In genomic region chr17:80017389-80017788, GRCm38 (mm10) we compare ENCODE assay signal across 8 mouse cellular contexts. TPM values are rescaled to one million over a fixed set of nuclear protein-coding genes. Genes with fewer than 3 reads are reported as not detected.
DNase-seq lines count a peak whose midpoint lies in the region; ATAC-seq and TF ChIP-seq lines count a peak whose summit lies in the region.

No protein-coding gene starts in this region.

- TF ChIP-seq RAD21 in MEL (IDR thresholded peaks at IDR 0.05; ENCODE audit: low read depth, low read length), result peak; percentile 87

- ATAC-seq in kidney, embryonic 15.5 days (replicated peaks; ENCODE audit: low FRiP score), result no peak

- no peak for TF ChIP-seq EP300 in MEL (IDR thresholded peaks at IDR 0.05; ENCODE audit: low read depth in 1 of 2, low read length in 2 of 2)

- WGBS in kidney, embryonic 15.5 days, result 59% methylated on average over 12 of the region's 12 CpGs

- no peak overlapping the region for H3K4me3 ChIP-seq in kidney, embryonic 15.5 days (replicated peaks)
- peak overlapping the region in 1 of 2 experiments; percentile 4; a peak in 1 of 4 replicates for H3K4me3 ChIP-seq in MEL (ENCODE audit: control insufficient read depth in 1 of 2, insufficient read depth in 1 of 2, low read depth in 2 of 2, low read length in 2 of 2)

- no peak overlapping the region for H3K9ac ChIP-seq in kidney, embryonic 15.5 days
- H3K9ac ChIP-seq in MEL (ENCODE audit: control insufficient read depth, low read depth, low read length, poor library complexity, severe bottlenecking), result no peak overlapping the region

- DNase-seq in kidney, adult 11 months, result peak; percentile 50
- DNase-seq in MEL (ENCODE audit: low read depth, low spot score), result peak; percentile 80
- peak; percentile 59 to 72 for DNase-seq in cerebellum, adult 18-20 months
- DNase-seq in frontal cortex, postnatal 36 days (ENCODE audit: low spot score in 2 of 2), result peak; percentile 61 to 82
- DNase-seq in left cerebral cortex, adult 11 months (ENCODE audit: low spot score), result peak; percentile 54
- peak; percentile 59 for DNase-seq in mesoderm, embryonic 11.5 days (ENCODE audit: low read depth, low spot score)
- peak; percentile 82 for DNase-seq in testis, postnatal 10 days (ENCODE audit: low spot score)

- no peaks in the 10 kb centered on the region for H3K9me3 ChIP-seq in kidney, embryonic 15.5 days (replicated peaks)
- no peaks in the 10 kb centered on the region for H3K9me3 ChIP-seq in MEL (replicated peaks; ENCODE audit: insufficient read depth, low read length)

- no peak overlapping the region for H3K4me2 ChIP-seq in kidney, embryonic 15.5 days

- TF ChIP-seq CTCF in MEL (IDR thresholded peaks at IDR 0.05 in 2 of 3, conservative IDR thresholded peaks at IDR 0.05 in 1 of 3; ENCODE audit: control insufficient read depth in 1 of 3, insufficient read depth in 1 of 3, low read depth in 2 of 3, low read length in 3 of 3, poor library complexity in 1 of 3, severe bottlenecking in 1 of 3), result peak; percentile 76 to 99 (median 98)

- no peaks in the 10 kb centered on the region for H3K79me2 ChIP-seq in MEL (ENCODE audit: control insufficient read depth, insufficient read depth, low read length, poor library complexity)

- no peak overlapping the region for H3K27ac ChIP-seq in kidney, embryonic 15.5 days
- H3K27ac ChIP-seq in MEL (ENCODE audit: control insufficient read depth, low read depth, low read length), result no peak overlapping the region

- TF ChIP-seq POLR2A in MEL (IDR thresholded peaks at IDR 0.05; ENCODE audit: control insufficient read depth in 1 of 2, insufficient read depth in 1 of 2, low read depth in 1 of 2, low read length in 2 of 2, poor library complexity in 1 of 2), result no peak

- no peaks in the 10 kb centered on the region for H3K36me3 ChIP-seq in kidney, embryonic 15.5 days
- peaks cover 0 to 11% of the 10 kb centered on the region in 2 experiments; a peak in 2 of 4 replicates for H3K36me3 ChIP-seq in MEL (ENCODE audit: control insufficient read depth in 1 of 2, insufficient read depth in 2 of 2, low read length in 2 of 2)

- peaks cover 4% of the 10 kb centered on the region; the same call in 1 of the 2 replicates for H3K4me1 ChIP-seq in kidney, embryonic 15.5 days
- peaks cover 5 to 24% of the 10 kb centered on the region in 2 experiments for H3K4me1 ChIP-seq in MEL (ENCODE audit: control insufficient read depth in 1 of 2, insufficient read depth in 2 of 2, low read length in 2 of 2)

- H3K27me3 ChIP-seq in kidney, embryonic 15.5 days, result no peaks in the 10 kb centered on the region
- H3K27me3 ChIP-seq in MEL (ENCODE audit: control insufficient read depth in 1 of 2, insufficient read depth in 2 of 2, low read length in 2 of 2), result no peaks in the 10 kb centered on the region

TF ChIP-seq in MEL, 35 proteins besides CTCF, POLR2A, EP300 and RAD21:
- TF ChIP-seq USF1 (IDR thresholded peaks at IDR 0.05; ENCODE audit: low read depth, low read length) (no peak), USF2 (IDR thresholded peaks at IDR 0.05; ENCODE audit: borderline replicate concordance in 1 of 2, insufficient read depth in 1 of 2, low read depth in 1 of 2, low read length in 2 of 2) (no peak), ZC3H11A (IDR thresholded peaks at IDR 0.05; ENCODE audit: low read depth, low read length) (peak; percentile 81), SMC3 (IDR thresholded peaks at IDR 0.05; ENCODE audit: low read depth, low read length) (peak; percentile 91), RCOR1 (IDR thresholded peaks at IDR 0.05; ENCODE audit: low read depth, low read length) (0 out of 2 replicates have a peak, but pooled peaks have one; percentile 28), SIN3A (IDR thresholded peaks at IDR 0.05; ENCODE audit: low read length) (peak; percentile 49; the same call in 1 of the 2 replicates), NRF1 (IDR thresholded peaks at IDR 0.05; ENCODE audit: insufficient read depth, low read depth, low read length, poor library complexity, severe bottlenecking) (no peak)

RNA-seq across cellular contexts. Expression of gene Hnrnpll, which starts 44.7 kb away (rescaled TPM):
- 65.5 and 67.1 TPM in 2 replicates for polyA plus RNA-seq in kidney, embryonic 15.5 days (2015; fragmentation: Nextera tagmentation; extraction: Ambion mirVana)
- total RNA-seq in MEL (2012; rRNA removed), result 44.9 and 48.7 TPM in 2 replicates
- 100 to 1,000 TPM in 1 of 2 experiments, 10 to 100 TPM in 1; 77.7 to 142 TPM for polyA plus RNA-seq in MEL (2012; ENCODE audit: insufficient read depth in 1 of 2, insufficient read length in 2 of 2, low read depth in 1 of 2, low replicate concordance in 2 of 2, missing spikeins in 1 of 2)
